Mouse (Mus musculus): Measurements from ENCODE around the gene Eras.

- no peak for TF ChIP-seq ZC3H11A (IDR thresholded peaks at IDR 0.05; ENCODE audit: borderline replicate concordance, low read depth, low read length)
- TF ChIP-seq MAFK (IDR thresholded peaks at IDR 0.05; ENCODE audit: insufficient read depth, low read depth, low read length): no peak
- TF ChIP-seq CHD2 (IDR thresholded peaks at IDR 0.05; ENCODE audit: low read depth, low read length): no peak
- TF ChIP-seq HCFC1 (IDR thresholded peaks at IDR 0.05; ENCODE audit: borderline replicate concordance, insufficient read depth, low read length): no peak
These were observed 18.9 kb upstream of the Eras start, which contains the start of gene Hdac6 for GRCm38 (mm10) chrX:7947108-7947899.
